ENCODE assay signal across 13 mouse cellular contexts in the genomic region with DNA sequence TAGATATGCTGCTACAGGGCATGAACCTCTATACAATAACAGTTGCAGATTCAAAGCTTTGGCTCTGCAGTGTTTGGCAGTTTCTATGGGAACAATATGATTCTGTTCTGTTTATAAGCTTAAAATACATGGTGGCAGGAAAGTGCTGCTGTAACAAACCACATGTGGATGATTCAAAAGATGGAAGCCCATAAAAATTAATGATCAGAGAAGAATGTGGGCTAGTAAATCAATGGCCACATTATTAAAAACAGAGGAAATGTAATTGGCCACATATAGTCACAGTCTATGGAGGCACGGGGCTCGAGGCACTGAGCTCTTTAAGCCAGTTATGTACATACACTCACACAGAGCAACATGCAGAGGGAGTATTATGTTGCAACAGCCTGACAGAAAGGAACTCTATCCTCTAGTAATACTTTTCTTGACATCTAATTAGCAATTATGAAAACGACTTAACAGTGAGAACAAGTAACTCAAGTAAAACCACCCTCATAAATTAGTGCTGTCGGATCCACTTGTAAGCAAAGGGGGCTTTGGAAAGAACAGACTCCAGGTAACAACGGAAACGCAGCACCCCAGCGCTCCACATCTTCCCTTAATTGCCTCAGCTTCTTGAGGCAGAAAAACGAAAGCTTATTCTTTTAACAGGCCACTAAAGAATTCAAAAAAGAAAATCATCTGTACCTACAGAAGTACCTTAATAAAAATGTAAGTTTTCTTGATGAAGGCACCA.
DNase-seq lines count a peak whose midpoint lies in the region; ATAC-seq lines count a peak whose summit lies in the region.
"Had no signal": no experiment of that assay in that cellular context is flagged by ENCODE, and none has a peak within 500 bp of the region (broad histone marks: within the 10 kb centered on the region; RNA-seq: fewer than 3 reads in every experiment).

No protein-coding gene starts in this region.

- no peaks in the 10 kb centered on the region for H3K4me1 ChIP-seq in forebrain, embryonic 14.5 days (ENCODE audit: control insufficient read depth, insufficient read depth, low read length)
- H3K4me1 ChIP-seq in forebrain, embryonic 10.5 days = no peaks in the 10 kb centered on the region
- H3K4me1 ChIP-seq in neural tube, embryonic 12.5 days = no peaks in the 10 kb centered on the region
- H3K4me1 ChIP-seq in limb, embryonic 11.5 days (ENCODE audit: control insufficient read depth, insufficient read depth, low read length) = no peaks in the 10 kb centered on the region

- H3K27me3 ChIP-seq in forebrain, embryonic 14.5 days (replicated peaks; ENCODE audit: control insufficient read depth, insufficient read depth, low read length) = no peaks in the 10 kb centered on the region
- H3K27me3 ChIP-seq in forebrain, embryonic 10.5 days (ENCODE audit: poor library complexity, severe bottlenecking) = no peaks in the 10 kb centered on the region
- H3K27me3 ChIP-seq in neural tube, embryonic 12.5 days (replicated peaks) = no peaks in the 10 kb centered on the region
- H3K27me3 ChIP-seq in limb, embryonic 11.5 days (ENCODE audit: control insufficient read depth, insufficient read depth, low read length) = no peaks in the 10 kb centered on the region

- no peak overlapping the region for H3K4me2 ChIP-seq in forebrain, embryonic 14.5 days (ENCODE audit: low read length)
- H3K4me2 ChIP-seq in neural tube, embryonic 12.5 days (replicated peaks) = no peak overlapping the region
- no peak overlapping the region for H3K4me2 ChIP-seq in limb, embryonic 11.5 days (ENCODE audit: low read depth, severe bottlenecking)

- no peaks in the 10 kb centered on the region for H3K9me3 ChIP-seq in forebrain, embryonic 14.5 days (replicated peaks; ENCODE audit: control insufficient read depth, low read length)
- no peaks in the 10 kb centered on the region for H3K9me3 ChIP-seq in forebrain, embryonic 10.5 days
- no peaks in the 10 kb centered on the region for H3K9me3 ChIP-seq in neural tube, embryonic 12.5 days
- H3K9me3 ChIP-seq in limb, embryonic 11.5 days (ENCODE audit: control insufficient read depth, low read length) = no peaks in the 10 kb centered on the region

- no peaks in the 10 kb centered on the region for H3K36me3 ChIP-seq in forebrain, embryonic 14.5 days (ENCODE audit: control insufficient read depth, insufficient read depth, low read length)
- H3K36me3 ChIP-seq in forebrain, embryonic 10.5 days (replicated peaks) = no peaks in the 10 kb centered on the region
- H3K36me3 ChIP-seq in neural tube, embryonic 12.5 days = no peaks in the 10 kb centered on the region
- H3K36me3 ChIP-seq in limb, embryonic 11.5 days (ENCODE audit: control insufficient read depth, insufficient read depth, low read length) = no peaks in the 10 kb centered on the region

- no peak overlapping the region for H3K27ac ChIP-seq in forebrain, embryonic 14.5 days (ENCODE audit: low read depth, low read length)
- H3K27ac ChIP-seq in forebrain, embryonic 10.5 days = no peak overlapping the region
- no peak overlapping the region for H3K27ac ChIP-seq in neural tube, embryonic 12.5 days
- H3K27ac ChIP-seq in limb, embryonic 11.5 days (replicated peaks; ENCODE audit: low read depth, low read length) = 0 out of 2 replicates have a peak overlapping the region, but pooled peaks have one; percentile 2

- DNase-seq in forebrain, embryonic 14.5 days (ENCODE audit: low spot score) = peak; percentile 1
- DNase-seq in forebrain, embryonic 10.5 days (ENCODE audit: extremely low spot score, low spot score) = no peak
- DNase-seq in neural tube, embryonic 10.5 days (ENCODE audit: extremely low spot score, low spot score) = no peak
- DNase-seq in limb, embryonic 11.5 days (ENCODE audit: low spot score) = peak; percentile 60
- DNase-seq in heart, postnatal 4 days = no peak
- DNase-seq in adrenal gland, postnatal 25 days = no peak
- DNase-seq in lung, postnatal 36 days = no peak
- DNase-seq: cerebellum, postnatal 25 days; heart, adult 18-20 months; liver, postnatal 0 days; right cerebral cortex, postnatal 14 days; thymus, postnatal 14 days had no signal

- WGBS in forebrain, embryonic 14.5 days = 19% methylated on average over 8 of the region's 8 CpGs
- 66% methylated on average over 8 of the region's 8 CpGs for WGBS in forebrain, embryonic 10.5 days
- 46% methylated on average over 8 of the region's 8 CpGs for WGBS in neural tube, embryonic 12.5 days
- 8% methylated on average over 8 of the region's 8 CpGs for WGBS in limb, embryonic 11.5 days

- H3K4me3 ChIP-seq in forebrain, embryonic 14.5 days (ENCODE audit: low read depth, low read length) = no peak overlapping the region
- no peak overlapping the region for H3K4me3 ChIP-seq in forebrain, embryonic 10.5 days
- H3K4me3 ChIP-seq in neural tube, embryonic 12.5 days = no peak overlapping the region
- H3K4me3 ChIP-seq in limb, embryonic 11.5 days (ENCODE audit: low read depth, low read length) = no peak overlapping the region

- H3K9ac ChIP-seq in forebrain, embryonic 14.5 days (ENCODE audit: low read length) = no peak overlapping the region
- H3K9ac ChIP-seq in neural tube, embryonic 12.5 days = no peak overlapping the region
- no peak overlapping the region for H3K9ac ChIP-seq in limb, embryonic 11.5 days (ENCODE audit: low read length)
- H3K9ac ChIP-seq: liver, postnatal 0 days had no signal

- no peak for ATAC-seq in forebrain, embryonic 14.5 days
- ATAC-seq in neural tube, embryonic 12.5 days (ENCODE audit: low FRiP score, low read depth) = peak; percentile 85
- ATAC-seq in limb, embryonic 11.5 days (ENCODE audit: insufficient number of reproducible peaks, low FRiP score, low TSS enrichment, low read depth) = peak; percentile 98
- ATAC-seq: liver, postnatal 0 days had no signal

Comparison
In these comparisons a context has a peak if more than half of its experiments do, and no peak if none do; other contexts are left out.
1. DNase-seq: peak in forebrain, embryonic 14.5 days (single experiment) and limb, embryonic 11.5 days (single experiment); none in forebrain, embryonic 10.5 days (single experiment), neural tube, embryonic 10.5 days (single experiment), heart, postnatal 4 days (single experiment), adrenal gland, postnatal 25 days (single experiment) and lung, postnatal 36 days (single experiment).